Mouse (Mus musculus) lung, postnatal 0 days (tissue): ENCODE measurements around the gene Cited4.

Experiments
- CTCF ChIP-seq: IDR thresholded peaks from 2 replicates; pipeline ENCODE4 v1.5.1; 2016; ENCODE audit warnings: antibody characterized with exemption, mild to moderate bottlenecking
- EP300 ChIP-seq: IDR thresholded peaks from 2 replicates; pipeline ENCODE4 v1.6.1; 2016; ENCODE audit warnings: antibody characterized with exemption, mild to moderate bottlenecking, control low read depth

DNA sequence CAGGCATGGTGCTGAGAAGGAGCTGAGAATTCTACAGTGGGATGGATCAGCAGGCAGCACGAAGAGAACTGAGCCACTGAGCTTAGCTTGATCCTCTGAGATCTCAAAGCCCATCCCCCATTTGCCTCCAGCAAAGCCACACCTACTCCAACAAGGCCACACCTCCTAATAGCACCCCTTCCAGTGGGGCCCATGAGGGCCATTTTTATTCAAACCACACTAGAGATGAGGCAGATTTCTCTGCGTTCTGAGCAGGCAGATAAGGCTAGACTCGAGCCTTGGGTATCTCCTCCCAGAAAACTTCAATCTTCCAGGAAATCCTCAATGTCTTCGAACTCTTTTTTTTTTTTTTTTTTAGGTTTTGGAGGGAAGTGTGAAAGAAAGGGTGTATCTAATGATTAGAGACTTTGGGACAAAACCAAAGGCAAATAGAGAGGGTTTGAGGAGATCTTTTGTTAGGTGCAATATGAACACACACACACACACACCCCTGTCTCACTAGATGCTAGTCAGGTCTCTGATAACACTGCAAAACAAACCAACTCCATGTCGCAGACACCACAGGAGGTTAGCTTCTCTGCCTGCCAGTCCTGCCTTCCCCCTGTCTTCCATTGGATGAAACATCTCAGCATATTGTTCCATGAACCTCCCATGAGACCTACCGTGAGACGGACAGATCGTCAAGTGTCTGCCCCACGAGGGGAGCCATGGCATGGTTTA is 17.1 kb downstream of the Cited4 start:
- TF ChIP-seq EP300: no peak
- no peak for TF ChIP-seq CTCF
